Mouse (Mus musculus): ENCODE data around the gene Mink1. TPM values are rescaled to one million over a fixed set of nuclear protein-coding genes. Genes with fewer than 3 reads are reported as not detected.
"Not testable (repeated sequence)": the region's sequence is repeated elsewhere in the genome, so short reads cannot be mapped to it uniquely, and the experiment has no call there.

The Mink1 gene
- total RNA-seq, 1 experiment from 2014 or later = 58.9 TPM

- no peak for DNase-seq
Observed at GRCm38 (mm10) chr11:70557545-70557944, 5.1 kb upstream of the Mink1 start.

- DNase-seq = no peak
Observed at GRCm38 (mm10) chr11:70561937-70562286, 769 bp upstream of the Mink1 start.

- DNase-seq = no peak
Observed at GRCm38 (mm10) chr11:70562995-70563469, 351 bp downstream of the Mink1 start.

GRCm38 (mm10) chr11:70563470-70564275 lies 992 bp downstream of the Mink1 start:
- no peak for DNase-seq

- DNase-seq = no peak
Observed at GRCm38 (mm10) chr11:70564276-70564873, 1.7 kb downstream of the Mink1 start.

GRCm38 (mm10) chr11:70566586-70566985 lies 3.9 kb downstream of the Mink1 start:
- DNase-seq = no peak

- DNase-seq = not testable (repeated sequence)
Observed at GRCm38 (mm10) chr11:70570614-70571013, 7.9 kb downstream of the Mink1 start.

GRCm38 (mm10) chr11:70571641-70572040 lies 9.0 kb downstream of the Mink1 start:
- no peak for DNase-seq

GRCm38 (mm10) chr11:70572348-70572902 lies 9.7 kb downstream of the Mink1 start:
- DNase-seq = no peak

- DNase-seq = no peak
Observed at GRCm38 (mm10) chr11:70573872-70574271, 11.2 kb downstream of the Mink1 start.

- no peak for DNase-seq
Observed at GRCm38 (mm10) chr11:70577201-70577600, 14.5 kb downstream of the Mink1 start.

- no peak for DNase-seq
Observed at GRCm38 (mm10) chr11:70578962-70579361, 16.3 kb downstream of the Mink1 start.

- DNase-seq = no peak
Observed at GRCm38 (mm10) chr11:70579710-70580357, 17.2 kb downstream of the Mink1 start.

GRCm38 (mm10) chr11:70580358-70580720 lies 17.7 kb downstream of the Mink1 start:
- no peak for DNase-seq

- no peak for DNase-seq
Observed at GRCm38 (mm10) chr11:70580921-70581320, 18.2 kb downstream of the Mink1 start.

GRCm38 (mm10) chr11:70582196-70582595 lies 19.5 kb downstream of the Mink1 start:
- no peak for DNase-seq

- no peak for DNase-seq
Observed at GRCm38 (mm10) chr11:70583022-70583714, 20.5 kb downstream of the Mink1 start.

GRCm38 (mm10) chr11:70583775-70584174 lies 21.1 kb downstream of the Mink1 start:
- no peak for DNase-seq

- DNase-seq = peak; percentile 65
Observed at GRCm38 (mm10) chr11:70585457-70585856, 22.8 kb downstream of the Mink1 start.

GRCm38 (mm10) chr11:70586261-70586660 lies 23.6 kb downstream of the Mink1 start:
- no peak for DNase-seq

- DNase-seq = no peak
Observed at GRCm38 (mm10) chr11:70586954-70587353, 24.3 kb downstream of the Mink1 start.

- DNase-seq = no peak
Observed at GRCm38 (mm10) chr11:70591733-70592132, 29.1 kb downstream of the Mink1 start.

Measured in adrenal gland, postnatal 25 days (tissue).